Mouse (Mus musculus) E14TG2a.4 (cell line): ENCODE results near the gene LTO1.

Source experiments
- H3K27me3 ChIP-seq: 2 replicates; pipeline ENCODE4 v1.6.1; 2014; ENCODE audit warnings: low read length, control low read depth; ENCODE audit not compliant: insufficient read depth
- H3K36me3 ChIP-seq: 2 replicates; pipeline ENCODE4 v1.6.1; 2014; ENCODE audit warnings: low read length, control low read depth; ENCODE audit not compliant: insufficient read depth
- H3K4me1 ChIP-seq: replicated peaks from 2 replicates; pipeline ENCODE4 v1.6.1; 2014; ENCODE audit warnings: low read depth, low read length, control low read depth
- H3K4me3 ChIP-seq: replicated peaks from 2 replicates; pipeline ENCODE4 v1.5.1; 2014; ENCODE audit warnings: mild to moderate bottlenecking, low read length
- H3K9me3 ChIP-seq: 2 replicates; pipeline ENCODE4 v1.6.1; 2014; ENCODE audit warnings: low read length, control low read depth
- CTCF ChIP-seq: conservative IDR thresholded peaks from 2 replicates; pipeline ENCODE4 v1.5.1; 2014; ENCODE audit warnings: low read length
- NANOG ChIP-seq: IDR thresholded peaks from 2 replicates; pipeline ENCODE4 v1.6.1; 2014; ENCODE audit warnings: borderline replicate concordance, low read length, mixed read lengths
- POU5F1 ChIP-seq: IDR thresholded peaks from 2 replicates; pipeline ENCODE4 v1.6.1; 2014; ENCODE audit warnings: low read length, borderline replicate concordance

The LTO1 gene

DNA sequence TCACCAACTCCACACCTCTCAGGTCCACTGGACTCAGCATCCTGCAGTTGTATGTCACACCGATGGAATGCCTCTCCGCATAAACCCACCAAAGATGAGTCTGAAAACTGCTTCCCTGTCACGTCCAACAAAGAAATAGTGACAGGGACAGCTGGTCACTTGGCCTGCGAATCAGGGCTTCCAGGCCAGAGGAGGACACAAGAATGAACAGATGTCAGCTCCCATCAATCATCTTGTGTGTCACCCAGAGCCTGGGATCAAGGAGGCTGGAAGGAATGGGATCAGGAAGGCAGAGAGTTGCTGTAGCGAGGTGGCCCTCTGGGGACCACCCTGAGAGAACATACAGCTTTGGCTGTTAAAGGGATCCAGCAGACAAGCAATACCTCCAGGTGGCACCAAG, 20.0 kb downstream of the LTO1 start:
- peaks cover 76% of the 10 kb centered on the region for H3K36me3 ChIP-seq
- peaks cover 15% of the 10 kb centered on the region for H3K27me3 ChIP-seq
- H3K4me1 ChIP-seq: peaks cover 78% of the 10 kb centered on the region
- TF ChIP-seq NANOG: no peak
- H3K4me3 ChIP-seq: no peak overlapping the region
- H3K9me3 ChIP-seq: no peaks in the 10 kb centered on the region

DNA sequence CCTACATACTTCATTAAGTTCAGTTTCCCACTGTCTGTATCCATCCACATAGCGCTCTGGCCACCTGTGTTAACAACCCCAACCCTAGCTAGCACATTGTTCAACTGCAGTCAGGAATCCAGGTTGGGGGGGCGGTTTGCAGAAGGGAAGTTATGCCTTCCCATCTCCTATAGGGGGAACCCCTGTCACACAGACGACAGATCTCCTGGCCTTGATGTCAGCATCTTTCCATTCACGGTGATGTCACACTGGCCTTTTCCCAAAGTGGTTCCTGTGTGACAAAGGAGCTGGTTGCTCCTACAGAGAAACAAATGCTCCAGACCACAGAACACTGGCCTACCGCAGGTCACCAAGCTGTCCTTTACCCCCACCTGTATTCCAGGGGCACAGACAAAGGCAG, 20.7 kb downstream of the LTO1 start:
- Histone ChIP-seq H3K4me1 (peaks cover 79% of the 10 kb centered on the region), H3K27me3 (peaks cover 15% of the 10 kb centered on the region), H3K9me3 (no peaks in the 10 kb centered on the region), H3K4me3 (no peak overlapping the region; the same call in 1 of the 2 replicates), H3K36me3 (peaks cover 71% of the 10 kb centered on the region)
- TF ChIP-seq CTCF (peak; percentile 11; the same call in 1 of the 2 replicates), POU5F1 (no peak)

DNA sequence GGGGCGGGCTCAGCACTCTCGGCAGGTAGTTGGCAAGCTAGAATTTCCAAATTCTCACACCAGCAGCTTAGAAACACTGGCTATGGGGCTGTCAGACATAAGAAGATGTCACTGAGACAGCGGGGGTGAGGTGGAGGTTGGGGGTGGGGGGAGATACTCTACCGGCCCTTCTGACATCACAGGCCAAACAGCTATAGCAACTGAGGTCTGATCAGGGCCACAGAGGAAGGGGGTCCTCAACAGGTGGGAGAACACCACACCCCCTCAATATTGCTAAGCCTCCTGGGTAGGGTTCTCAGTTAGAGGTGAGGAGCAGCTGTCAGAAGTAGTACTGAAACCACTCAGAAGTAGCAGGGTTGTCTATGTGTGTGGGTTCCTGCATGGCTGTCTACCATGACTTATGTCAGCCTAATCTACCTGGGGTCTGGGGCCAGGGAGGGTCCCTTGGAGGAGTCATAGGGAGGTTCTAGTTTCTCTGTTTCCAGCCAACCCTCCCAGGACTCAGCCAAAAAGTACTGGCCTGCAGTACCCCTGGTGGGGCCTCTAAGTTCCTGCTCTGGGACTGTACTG, 21.5 kb downstream of the LTO1 start:
- peaks cover 76% of the 10 kb centered on the region for H3K4me1 ChIP-seq
- H3K4me3 ChIP-seq: peak overlapping the region; percentile 92; the same call in 1 of the 2 replicates
- no peak for TF ChIP-seq CTCF
- TF ChIP-seq NANOG: no peak
- TF ChIP-seq POU5F1: no peak
- H3K36me3 ChIP-seq: peaks cover 64% of the 10 kb centered on the region
- H3K27me3 ChIP-seq: peaks cover 15% of the 10 kb centered on the region
- H3K9me3 ChIP-seq: no peaks in the 10 kb centered on the region

DNA sequence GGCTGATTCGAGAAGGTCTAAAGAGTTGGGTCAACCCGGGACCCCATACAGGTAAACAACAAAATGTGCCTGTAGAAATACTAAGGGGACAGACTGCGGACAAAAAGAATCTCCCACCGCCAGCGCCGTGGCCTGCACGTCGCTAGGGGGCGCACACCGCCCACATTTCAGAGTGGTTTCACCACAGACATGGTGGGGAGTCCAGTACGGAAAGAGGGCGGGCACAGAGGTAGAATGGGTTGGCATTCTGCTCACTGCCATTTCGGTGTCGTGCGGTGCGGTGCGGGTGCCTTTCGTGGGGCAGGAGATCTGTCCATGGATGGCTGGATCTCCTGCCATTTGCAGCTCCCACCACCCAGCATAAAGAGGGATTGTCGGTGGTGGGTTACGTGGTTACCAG, 22.6 kb downstream of the LTO1 start:
- H3K9me3 ChIP-seq: no peaks in the 10 kb centered on the region
- H3K36me3 ChIP-seq: peaks cover 55% of the 10 kb centered on the region
- TF ChIP-seq NANOG: no peak
- TF ChIP-seq POU5F1: no peak
- TF ChIP-seq CTCF: peak; percentile 89
- peaks cover 15% of the 10 kb centered on the region for H3K27me3 ChIP-seq
- peak overlapping the region; percentile 92 for H3K4me3 ChIP-seq
- H3K4me1 ChIP-seq: peaks cover 74% of the 10 kb centered on the region

DNA sequence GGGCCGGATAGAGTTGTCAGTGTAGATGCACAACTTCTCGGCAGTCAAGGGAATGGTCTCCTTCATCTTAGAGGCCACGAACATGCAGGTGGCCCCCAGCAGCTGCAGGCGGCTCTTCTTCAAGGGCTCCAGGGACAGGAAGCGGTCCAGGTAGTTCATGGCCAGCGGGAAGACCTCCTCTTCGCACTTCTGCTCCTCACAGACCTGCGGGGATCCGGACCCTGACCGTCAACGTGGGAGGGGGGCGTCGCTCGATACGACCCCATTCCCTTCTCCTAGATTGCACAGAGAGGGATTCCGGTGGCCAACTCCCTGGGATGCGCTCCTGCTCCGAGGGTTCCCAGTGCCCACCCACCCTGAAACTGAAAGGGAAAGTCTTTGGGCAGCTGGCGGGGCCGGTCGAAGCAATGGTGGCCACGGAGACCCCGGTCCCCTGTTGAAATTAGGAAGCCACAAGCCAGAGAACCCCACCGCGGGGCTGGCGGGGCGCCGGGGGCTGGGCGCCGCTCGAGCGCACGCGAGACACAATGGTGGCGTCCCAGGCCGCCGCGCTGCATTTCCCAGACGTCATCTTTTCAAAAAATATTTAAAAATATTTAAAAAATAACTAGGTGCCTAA, 23.1 kb downstream of the LTO1 start:
- Histone ChIP-seq H3K4me1 (peaks cover 74% of the 10 kb centered on the region), H3K4me3 (peak overlapping the region; percentile 92), H3K9me3 (no peaks in the 10 kb centered on the region), H3K36me3 (peaks cover 50% of the 10 kb centered on the region), H3K27me3 (peaks cover 15% of the 10 kb centered on the region)
- TF ChIP-seq CTCF (no peak), NANOG (no peak), POU5F1 (no peak)

DNA sequence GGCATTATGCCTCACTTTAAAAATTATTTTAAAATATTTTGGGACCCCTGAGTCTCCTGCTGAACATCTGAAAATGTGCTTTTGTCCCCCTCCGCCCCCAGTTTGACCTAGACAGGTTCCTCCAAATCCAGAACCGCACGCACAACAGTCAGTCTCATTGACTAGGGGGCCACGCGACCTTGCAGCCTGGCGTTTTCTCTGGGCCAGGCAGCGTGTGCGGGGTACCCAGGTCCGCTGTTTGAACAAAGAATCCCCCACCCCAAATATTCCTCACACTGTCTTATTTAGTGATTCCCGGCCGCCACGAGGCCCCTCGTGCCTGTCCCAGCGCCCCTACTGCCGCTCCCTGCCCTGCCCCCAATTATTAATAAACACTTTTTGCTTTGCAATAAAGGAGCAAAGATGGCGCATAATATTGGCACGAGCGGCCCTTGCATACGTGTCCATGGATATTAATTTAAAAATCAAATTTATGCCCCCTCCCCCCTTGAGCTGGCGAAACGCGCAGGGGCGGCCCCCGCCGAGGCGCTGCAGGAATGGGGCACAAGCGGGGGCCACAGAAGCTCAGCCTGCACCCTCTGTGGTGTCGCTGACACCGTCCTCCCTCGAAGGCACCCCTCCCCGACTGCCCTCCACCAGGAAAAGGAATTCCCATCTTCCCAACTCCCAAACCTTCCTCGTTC, 23.9 kb downstream of the LTO1 start:
- Histone ChIP-seq H3K36me3 (peaks cover 42% of the 10 kb centered on the region), H3K27me3 (peaks cover 15% of the 10 kb centered on the region), H3K4me1 (peaks cover 72% of the 10 kb centered on the region), H3K4me3 (peak overlapping the region; percentile 92), H3K9me3 (no peaks in the 10 kb centered on the region)
- no peak for TF ChIP-seq POU5F1
- no peak for TF ChIP-seq CTCF
- no peak for TF ChIP-seq NANOG

DNA sequence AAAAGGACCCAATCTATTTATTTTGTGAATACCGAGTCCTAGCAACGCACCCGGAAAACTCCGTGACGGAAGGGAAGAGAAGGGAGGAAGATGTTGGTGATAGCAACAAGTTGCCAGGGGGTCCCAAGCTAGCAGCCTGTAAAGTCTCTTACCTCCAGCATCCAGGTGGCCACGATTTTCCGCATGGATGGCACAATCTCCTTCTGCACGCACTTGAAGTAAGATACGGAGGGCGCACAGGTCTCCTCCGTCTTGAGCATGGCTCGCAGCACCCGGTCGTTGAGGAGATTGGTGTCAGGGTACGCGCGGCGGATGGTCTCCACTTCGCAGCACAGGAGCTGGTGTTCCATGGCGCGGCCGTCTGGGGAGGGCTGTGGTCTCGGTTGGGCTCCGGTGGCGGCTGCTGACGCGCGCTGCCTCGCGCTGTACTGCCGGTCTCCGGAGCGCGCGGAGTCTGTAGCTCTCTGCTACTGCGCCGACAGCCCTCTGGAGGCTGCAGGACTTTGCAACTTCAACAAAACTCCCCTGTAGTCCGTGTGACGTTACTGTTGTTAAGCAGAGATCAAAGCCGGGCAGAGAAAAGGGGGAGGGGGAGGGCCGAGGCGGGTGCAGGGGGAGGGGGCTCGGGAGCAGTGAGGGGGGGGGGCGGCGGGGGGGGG, 24.6 kb downstream of the LTO1 start, which contains the start of gene Ccnd1:
Gene Ccnd1, minus strand, starts transcription at position 582 of the 659 bp plus-strand sequence.
- H3K4me3 ChIP-seq: peak within 1 kb of the TSS; percentile 92
- TF ChIP-seq CTCF: no peak
- TF ChIP-seq POU5F1: no peak
- no peak for TF ChIP-seq NANOG
- no peaks in the 10 kb centered on the region for H3K9me3 ChIP-seq
- peaks cover 35% of the 10 kb centered on the region for H3K36me3 ChIP-seq
- peaks cover 71% of the 10 kb centered on the region for H3K4me1 ChIP-seq
- peaks cover 15% of the 10 kb centered on the region for H3K27me3 ChIP-seq

DNA sequence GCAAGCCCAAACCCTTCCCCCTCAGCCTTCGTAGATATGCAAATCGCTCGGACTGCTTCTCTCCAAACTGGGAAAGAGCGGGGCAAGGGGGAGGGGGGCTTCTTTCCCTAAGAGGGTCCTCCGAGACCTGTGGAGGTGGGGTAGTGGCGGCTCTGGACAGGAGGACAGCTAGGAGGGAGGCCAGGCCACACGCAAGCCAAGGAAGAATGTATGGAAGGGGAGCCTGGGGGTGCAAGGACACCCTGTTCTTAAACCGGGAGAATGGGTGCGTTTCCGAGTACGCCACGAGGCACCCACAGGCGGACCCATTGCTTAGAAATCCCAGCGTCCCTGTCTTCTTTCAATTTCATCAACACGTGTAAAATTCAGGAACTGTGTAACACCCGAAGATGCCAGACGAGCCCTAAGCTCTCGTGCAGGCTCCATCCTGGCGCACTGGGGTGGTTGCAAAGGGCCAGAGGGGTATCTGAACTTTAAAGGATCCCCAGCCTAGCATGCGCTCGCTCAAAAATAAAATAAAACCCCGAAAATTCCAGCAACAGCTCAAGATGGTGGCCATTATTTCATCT, 25.2 kb downstream of the LTO1 start:
- Histone ChIP-seq H3K4me1 (peaks cover 65% of the 10 kb centered on the region), H3K27me3 (peaks cover 17% of the 10 kb centered on the region), H3K36me3 (peaks cover 31% of the 10 kb centered on the region), H3K9me3 (no peaks in the 10 kb centered on the region), H3K4me3 (peak overlapping the region; percentile 84)
- no peak for TF ChIP-seq NANOG
- TF ChIP-seq CTCF: no peak
- no peak for TF ChIP-seq POU5F1
